Mouse (Mus musculus): Measurements from ENCODE around the gene Ensa. TPM values are rescaled to one million over a fixed set of nuclear protein-coding genes. Genes with fewer than 3 reads are reported as not detected.
A peak's percentile ranks its signal among the peaks of the same experiment; 100 is the strongest.
"Not testable (repeated sequence)": the region's sequence is repeated elsewhere in the genome, so short reads cannot be mapped to it uniquely, and the experiment has no call there.

The Ensa gene
- polyA plus RNA-seq, 1 experiment from 2014 or later: 85.1 TPM

- Histone ChIP-seq H3K4me3 (ENCODE audit: low read depth, low read length) (no peak overlapping the region), H3K9me3 (ENCODE audit: control insufficient read depth, low read length) (no peaks in the 10 kb centered on the region), H3K9ac (ENCODE audit: low read length) (no peak overlapping the region), H3K27me3 (ENCODE audit: control insufficient read depth, insufficient read depth, low read length) (no peaks in the 10 kb centered on the region), H3K36me3 (ENCODE audit: control insufficient read depth, insufficient read depth, low read length) (no peaks in the 10 kb centered on the region; the same call in 1 of the 2 replicates), H3K4me1 (replicated peaks; ENCODE audit: control insufficient read depth, insufficient read depth, low read length) (no peaks in the 10 kb centered on the region), H3K4me2 (ENCODE audit: low read depth, low read length, severe bottlenecking) (no peak overlapping the region), H3K27ac (ENCODE audit: low read depth, low read length) (no peak overlapping the region)
- no peak for ATAC-seq (replicated peaks; ENCODE audit: low FRiP score)
- 86% methylated on average over 1 of the region's 1 CpGs for WGBS
- DNase-seq (ENCODE audit: low spot score): no peak
Measured at GRCm38 (mm10) chr3:95618511-95618910, 6.3 kb upstream of the Ensa start.

- H3K9me3 ChIP-seq (ENCODE audit: control insufficient read depth, low read length): no peaks in the 10 kb centered on the region
- no peak overlapping the region for H3K4me2 ChIP-seq (ENCODE audit: low read depth, low read length, severe bottlenecking)
- H3K4me3 ChIP-seq (ENCODE audit: low read depth, low read length): no peak overlapping the region
- no peak overlapping the region for H3K27ac ChIP-seq (ENCODE audit: low read depth, low read length)
- WGBS: 86% methylated on average over 1 of the region's 1 CpGs
- no peak overlapping the region for H3K9ac ChIP-seq (ENCODE audit: low read length)
- peaks cover 5% of the 10 kb centered on the region; the same call in 1 of the 2 replicates for H3K4me1 ChIP-seq (replicated peaks; ENCODE audit: control insufficient read depth, insufficient read depth, low read length)
- no peaks in the 10 kb centered on the region for H3K27me3 ChIP-seq (ENCODE audit: control insufficient read depth, insufficient read depth, low read length)
- DNase-seq (ENCODE audit: low spot score): no peak
- no peaks in the 10 kb centered on the region; the same call in 1 of the 2 replicates for H3K36me3 ChIP-seq (ENCODE audit: control insufficient read depth, insufficient read depth, low read length)
- no peak for ATAC-seq (replicated peaks; ENCODE audit: low FRiP score)
Measured at GRCm38 (mm10) chr3:95621241-95621640, 3.6 kb upstream of the Ensa start.

DNA sequence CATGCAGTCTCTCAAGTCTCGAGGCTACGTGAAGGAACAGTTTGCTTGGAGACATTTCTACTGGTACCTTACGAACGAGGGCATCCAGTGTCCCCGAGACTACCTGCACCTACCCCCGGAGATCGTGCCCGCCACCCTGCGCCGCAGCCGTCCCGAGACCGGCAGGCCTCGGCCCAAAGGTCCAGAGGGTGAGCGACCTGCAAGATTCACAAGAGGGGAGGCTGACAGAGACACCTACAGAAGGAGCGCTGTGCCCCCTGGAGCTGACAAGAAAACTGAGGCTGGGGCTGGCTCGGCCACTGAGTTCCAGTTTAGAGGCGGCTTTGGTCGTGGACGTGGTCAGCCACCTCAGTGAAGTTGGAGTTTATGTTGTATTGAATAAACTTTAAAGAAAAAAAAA lies 2.4 kb upstream of the Ensa start:
- ATAC-seq (replicated peaks; ENCODE audit: low FRiP score); H3K4me3 ChIP-seq (ENCODE audit: low read depth, low read length); H3K4me1 ChIP-seq (replicated peaks; ENCODE audit: control insufficient read depth, insufficient read depth, low read length); H3K36me3 ChIP-seq (ENCODE audit: control insufficient read depth, insufficient read depth, low read length); H3K27ac ChIP-seq (ENCODE audit: low read depth, low read length); H3K9me3 ChIP-seq (ENCODE audit: control insufficient read depth, low read length); H3K27me3 ChIP-seq (ENCODE audit: control insufficient read depth, insufficient read depth, low read length); H3K4me2 ChIP-seq (ENCODE audit: low read depth, low read length, severe bottlenecking); H3K9ac ChIP-seq (ENCODE audit: low read length); DNase-seq (ENCODE audit: low spot score): not testable (repeated sequence)
- WGBS: 94% methylated on average over 20 of the region's 20 CpGs

- WGBS: 51% methylated on average over 2 of the region's 2 CpGs
- no peak for DNase-seq (ENCODE audit: low spot score)
Measured at GRCm38 (mm10) chr3:95623551-95623950, 1.2 kb upstream of the Ensa start.

GRCm38 (mm10) chr3:95623991-95624515 lies 740 bp upstream of the Ensa start:
- H3K27me3 ChIP-seq (ENCODE audit: control insufficient read depth, insufficient read depth, low read length); H3K9me3 ChIP-seq (ENCODE audit: control insufficient read depth, low read length); ATAC-seq (replicated peaks; ENCODE audit: low FRiP score); H3K4me1 ChIP-seq (replicated peaks; ENCODE audit: control insufficient read depth, insufficient read depth, low read length); H3K36me3 ChIP-seq (ENCODE audit: control insufficient read depth, insufficient read depth, low read length); DNase-seq (ENCODE audit: low spot score): not testable (repeated sequence)
- H3K9ac ChIP-seq (ENCODE audit: low read length): peak overlapping the region; percentile 53; the same call in 1 of the 2 replicates
- peak overlapping the region; percentile 60 for H3K4me3 ChIP-seq (ENCODE audit: low read depth, low read length)
- WGBS: 65% methylated on average over 5 of the region's 5 CpGs
- H3K27ac ChIP-seq (ENCODE audit: low read depth, low read length): peak overlapping the region; percentile 51; the same call in 1 of the 2 replicates
- peak overlapping the region; percentile 57; the same call in 1 of the 2 replicates for H3K4me2 ChIP-seq (ENCODE audit: low read depth, low read length, severe bottlenecking)

More at GRCm38 (mm10) chr3:95623551-95623950, 1.2 kb upstream of the Ensa start:
- Histone ChIP-seq H3K27me3 (ENCODE audit: control insufficient read depth, insufficient read depth, low read length) (no peaks in the 10 kb centered on the region), H3K9me3 (ENCODE audit: control insufficient read depth, low read length) (no peaks in the 10 kb centered on the region), H3K4me1 (replicated peaks; ENCODE audit: control insufficient read depth, insufficient read depth, low read length) (peaks cover 5% of the 10 kb centered on the region; the same call in 1 of the 2 replicates), H3K36me3 (ENCODE audit: control insufficient read depth, insufficient read depth, low read length) (peaks cover 5% of the 10 kb centered on the region; the same call in 1 of the 2 replicates), H3K4me3 (ENCODE audit: low read depth, low read length) (no peak overlapping the region), H3K27ac (ENCODE audit: low read depth, low read length) (no peak overlapping the region), H3K9ac (ENCODE audit: low read length) (no peak overlapping the region), H3K4me2 (ENCODE audit: low read depth, low read length, severe bottlenecking) (no peak overlapping the region)
- no peak for ATAC-seq (replicated peaks; ENCODE audit: low FRiP score)

DNA sequence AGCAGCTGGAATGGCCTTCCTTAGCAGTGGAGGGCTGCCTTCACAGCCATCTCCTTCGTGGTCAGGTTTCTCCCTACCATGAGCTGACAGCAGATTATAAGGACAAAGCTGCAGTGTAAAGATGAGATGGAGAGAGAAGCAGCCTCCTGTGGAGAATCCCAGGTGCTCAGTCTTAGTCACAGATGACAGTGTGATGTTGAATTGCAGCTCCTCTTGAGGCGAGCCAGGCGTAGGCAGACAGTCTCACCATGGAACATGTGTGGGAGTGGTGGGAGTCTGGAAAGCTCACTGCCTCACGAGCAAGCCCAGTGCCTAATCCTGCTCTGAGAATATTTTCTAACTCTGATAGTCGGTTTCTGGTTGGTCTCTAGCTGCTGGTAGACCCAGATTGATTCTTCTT lies 3.0 kb downstream of the Ensa start:
- H3K4me3 ChIP-seq (ENCODE audit: low read depth, low read length): no peak overlapping the region
- DNase-seq (ENCODE audit: low spot score) (no peak), ATAC-seq (replicated peaks; ENCODE audit: low FRiP score) (no peak)
- no peak overlapping the region for H3K9ac ChIP-seq (ENCODE audit: low read length)
- H3K27ac ChIP-seq (ENCODE audit: low read depth, low read length): no peak overlapping the region
- H3K27me3 ChIP-seq (ENCODE audit: control insufficient read depth, insufficient read depth, low read length): no peaks in the 10 kb centered on the region
- no peak overlapping the region for H3K4me2 ChIP-seq (ENCODE audit: low read depth, low read length, severe bottlenecking)
- 87% methylated on average over 5 of the region's 5 CpGs for WGBS
- H3K9me3 ChIP-seq (ENCODE audit: control insufficient read depth, low read length): no peaks in the 10 kb centered on the region
- peaks cover 13% of the 10 kb centered on the region for H3K36me3 ChIP-seq (ENCODE audit: control insufficient read depth, insufficient read depth, low read length)
- peaks cover 5% of the 10 kb centered on the region; the same call in 1 of the 2 replicates for H3K4me1 ChIP-seq (replicated peaks; ENCODE audit: control insufficient read depth, insufficient read depth, low read length)

GRCm38 (mm10) chr3:95629755-95630154 lies 5.0 kb downstream of the Ensa start:
- no peak for ATAC-seq (replicated peaks; ENCODE audit: low FRiP score)
- 82% methylated on average over 4 of the region's 4 CpGs for WGBS
- H3K36me3 ChIP-seq (ENCODE audit: control insufficient read depth, insufficient read depth, low read length): peaks cover 17% of the 10 kb centered on the region

DNA sequence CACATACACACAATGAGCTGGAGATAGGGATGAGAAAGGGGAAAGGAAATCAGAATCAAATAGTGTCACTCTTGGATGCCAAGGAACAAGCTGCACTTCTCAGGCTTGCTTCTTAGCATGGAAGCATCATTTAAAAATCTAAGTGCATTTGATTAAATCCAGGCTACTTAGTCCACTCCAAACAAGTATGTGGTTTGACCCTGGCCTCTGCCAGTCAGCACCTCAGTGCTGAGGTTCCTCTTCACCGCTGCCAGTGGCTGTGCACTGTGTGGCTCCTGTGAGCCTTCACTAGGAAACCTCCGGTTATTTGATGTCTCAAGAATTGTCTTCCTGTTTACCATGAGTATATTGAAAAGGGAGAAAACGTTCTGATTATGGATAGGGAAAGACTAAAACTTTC lies 6.1 kb downstream of the Ensa start:
- H3K27me3 ChIP-seq (ENCODE audit: control insufficient read depth, insufficient read depth, low read length): no peaks in the 10 kb centered on the region
- peaks cover 20% of the 10 kb centered on the region for H3K36me3 ChIP-seq (ENCODE audit: control insufficient read depth, insufficient read depth, low read length)
- no peak overlapping the region for H3K27ac ChIP-seq (ENCODE audit: low read depth, low read length)
- H3K9ac ChIP-seq (ENCODE audit: low read length): no peak overlapping the region
- WGBS: 85% methylated on average over 3 of the region's 3 CpGs
- H3K4me3 ChIP-seq (ENCODE audit: low read depth, low read length): no peak overlapping the region
- DNase-seq (ENCODE audit: low spot score): no peak
- H3K4me1 ChIP-seq (replicated peaks; ENCODE audit: control insufficient read depth, insufficient read depth, low read length): peaks cover 3% of the 10 kb centered on the region; the same call in 1 of the 2 replicates
- no peak for ATAC-seq (replicated peaks; ENCODE audit: low FRiP score)
- H3K9me3 ChIP-seq (ENCODE audit: control insufficient read depth, low read length): no peaks in the 10 kb centered on the region
- H3K4me2 ChIP-seq (ENCODE audit: low read depth, low read length, severe bottlenecking): no peak overlapping the region

More at GRCm38 (mm10) chr3:95629755-95630154, 5.0 kb downstream of the Ensa start:
- no peak for DNase-seq (ENCODE audit: low spot score)
- no peaks in the 10 kb centered on the region for H3K9me3 ChIP-seq (ENCODE audit: control insufficient read depth, low read length)
- no peak overlapping the region for H3K4me2 ChIP-seq (ENCODE audit: low read depth, low read length, severe bottlenecking)
- H3K9ac ChIP-seq (ENCODE audit: low read length): no peak overlapping the region
- H3K4me3 ChIP-seq (ENCODE audit: low read depth, low read length): no peak overlapping the region
- H3K4me1 ChIP-seq (replicated peaks; ENCODE audit: control insufficient read depth, insufficient read depth, low read length): peaks cover 3% of the 10 kb centered on the region; the same call in 1 of the 2 replicates
- H3K27me3 ChIP-seq (ENCODE audit: control insufficient read depth, insufficient read depth, low read length): no peaks in the 10 kb centered on the region
- no peak overlapping the region for H3K27ac ChIP-seq (ENCODE audit: low read depth, low read length)

- no peaks in the 10 kb centered on the region for H3K4me1 ChIP-seq (replicated peaks; ENCODE audit: control insufficient read depth, insufficient read depth, low read length)
- H3K9me3 ChIP-seq (ENCODE audit: control insufficient read depth, low read length): no peaks in the 10 kb centered on the region
- H3K27me3 ChIP-seq (ENCODE audit: control insufficient read depth, insufficient read depth, low read length): no peaks in the 10 kb centered on the region
- H3K9ac ChIP-seq (ENCODE audit: low read length): no peak overlapping the region
- ATAC-seq (replicated peaks; ENCODE audit: low FRiP score) (no peak), DNase-seq (ENCODE audit: low spot score) (no peak)
- H3K36me3 ChIP-seq (ENCODE audit: control insufficient read depth, insufficient read depth, low read length): peaks cover 20% of the 10 kb centered on the region
- WGBS: 81% methylated on average over 6 of the region's 6 CpGs
- H3K27ac ChIP-seq (ENCODE audit: low read depth, low read length): no peak overlapping the region
- H3K4me2 ChIP-seq (ENCODE audit: low read depth, low read length, severe bottlenecking): no peak overlapping the region
- H3K4me3 ChIP-seq (ENCODE audit: low read depth, low read length): no peak overlapping the region
Measured at GRCm38 (mm10) chr3:95631304-95631703, 6.5 kb downstream of the Ensa start.
